Mouse (Mus musculus) liver, embryonic 14 days (tissue): ENCODE measurements around the gene Ndrg4. TPM values are rescaled to one million over a fixed set of nuclear protein-coding genes. Genes with fewer than 3 reads are reported as not detected.

Source experiments
- polyA plus RNA-seq: library from polyadenylated mRNA; depleted of rRNA; stranded (reverse); fragments of >200 nt; gene quantifications from 2 replicates; pipeline ENCODE4 v1.2.3, GENCODE M21; 2012; rRNA removed

The Ndrg4 gene
- 0.86 and 1.2 TPM in 2 replicates for polyA plus RNA-seq

DNA sequence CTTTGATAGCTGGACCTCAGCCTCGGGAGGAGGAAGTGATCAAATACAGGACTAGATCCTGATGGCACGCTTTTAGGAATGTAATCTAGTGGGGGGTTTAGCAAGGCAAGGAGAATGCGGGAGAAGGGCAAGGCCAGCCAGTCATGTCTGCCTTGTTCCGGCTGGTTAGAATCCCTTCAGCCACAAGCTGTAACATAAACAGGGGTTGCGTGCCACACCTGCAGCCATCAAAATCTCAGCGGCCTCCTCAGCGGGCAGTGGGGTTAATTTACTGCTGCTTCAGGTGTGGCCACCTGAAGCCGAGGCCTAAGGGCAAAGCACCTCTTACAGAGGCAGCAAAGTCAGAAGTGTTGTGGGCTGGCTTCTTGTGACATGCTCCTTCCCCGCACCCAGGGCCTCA lies at the start of gene Ndrg4:
Gene Ndrg4, plus strand, starts transcription at position 350 of the 400 bp plus-strand sequence.

DNA sequence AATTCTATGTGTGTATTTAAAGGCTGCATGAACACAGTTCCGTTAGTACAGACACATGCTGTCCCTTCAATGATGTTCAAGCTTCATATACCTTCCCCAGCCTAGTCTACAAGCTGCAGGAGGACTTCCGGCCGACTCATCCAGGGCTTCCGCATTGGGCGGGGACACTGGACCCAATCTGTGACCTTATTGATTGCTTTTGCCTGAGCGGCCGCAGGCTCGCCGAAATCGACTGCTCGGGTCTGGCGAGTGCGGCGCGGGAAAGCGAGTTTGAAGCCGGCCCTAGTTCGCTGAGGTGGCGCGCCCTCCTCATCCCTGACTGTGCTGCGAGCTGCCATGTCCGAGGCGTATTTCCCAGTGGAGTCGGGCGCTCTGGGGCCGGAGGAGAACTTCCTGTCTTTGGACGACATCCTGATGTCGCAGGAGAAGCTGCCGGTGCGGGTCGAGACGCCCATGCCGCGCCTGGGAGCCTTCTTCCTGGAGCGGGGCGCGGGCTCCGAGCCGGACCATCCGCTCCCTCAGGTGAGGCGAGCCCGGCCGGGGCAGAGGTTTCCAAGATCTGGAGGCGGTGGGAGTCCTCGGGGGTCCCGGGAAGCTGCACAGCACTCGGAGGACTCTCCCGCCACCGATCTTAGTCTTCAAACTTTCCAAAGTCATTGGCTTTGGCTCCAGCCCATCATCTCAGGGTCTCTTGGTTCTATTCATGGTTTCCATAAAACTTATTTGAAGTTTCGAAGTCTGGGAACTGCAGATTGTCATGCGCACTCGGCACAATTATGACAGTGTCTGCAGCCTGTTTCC lies 43.3 kb upstream of the Ndrg4 start, which contains the start of gene Gins3:
Gene Gins3, plus strand, starts transcription at position 192 of the 801 bp plus-strand sequence.

DNA sequence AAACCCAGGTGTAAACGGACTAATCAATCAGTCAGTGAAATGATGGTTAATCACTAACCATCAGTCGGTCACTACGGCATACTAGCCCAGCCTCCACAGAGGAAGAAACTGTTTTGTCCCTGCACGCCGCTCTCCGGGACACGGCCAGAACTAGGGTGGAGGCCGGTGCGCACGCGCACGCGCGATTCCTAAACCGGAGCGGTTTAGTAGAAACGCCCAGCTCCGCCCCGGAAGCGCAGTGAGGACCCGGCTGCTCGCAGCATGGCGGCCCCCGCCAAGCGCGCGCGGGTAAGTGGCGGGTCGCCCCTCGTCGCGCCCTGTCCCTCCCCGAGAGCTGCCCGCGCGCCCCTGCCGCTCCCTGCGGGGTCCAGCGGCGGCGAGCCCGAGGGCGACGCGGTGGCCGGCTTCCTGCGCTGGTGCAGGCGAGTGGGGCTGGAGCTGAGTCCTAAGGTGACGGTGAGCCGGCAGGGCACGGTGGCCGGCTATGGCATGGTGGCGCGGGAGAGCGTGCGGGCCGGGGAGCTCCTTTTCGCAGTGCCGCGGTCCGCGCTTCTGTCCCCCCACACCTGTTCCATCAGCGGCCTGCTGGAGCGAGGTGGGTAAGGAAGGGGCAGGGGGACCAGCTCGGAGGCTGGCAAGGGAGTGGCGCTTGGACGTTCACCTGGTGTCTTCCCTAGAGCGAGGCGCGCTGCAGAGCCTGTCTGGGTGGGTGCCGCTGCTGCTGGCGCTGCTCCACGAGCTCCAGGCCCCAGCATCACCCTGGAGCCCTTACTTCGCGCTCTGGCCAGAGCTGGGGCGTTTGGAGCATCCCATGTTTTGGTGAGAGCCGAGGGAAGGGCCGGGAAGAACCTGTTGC lies 39.1 kb downstream of the Ndrg4 start, which contains the start of gene Setd6:
Gene Setd6, plus strand, starts transcription at position 206 of the 856 bp plus-strand sequence.

Other genes with a start within 250 kb of the Ndrg4 start
- 30.2 and 30.4 TPM in 2 replicates for gene Cfap20, start 242.1 kb upstream of the Ndrg4 start, polyA plus RNA-seq
- gene Csnk2a2, start 186.9 kb upstream of the Ndrg4 start, polyA plus RNA-seq: 13.0 and 15.3 TPM in 2 replicates
- not detected in 2 replicates for gene Ccdc113, start 142.9 kb upstream of the Ndrg4 start, polyA plus RNA-seq
- not detected in 2 replicates for gene Prss54, start 100.6 kb upstream of the Ndrg4 start, polyA plus RNA-seq
- gene Gins3, start 43.5 kb upstream of the Ndrg4 start, polyA plus RNA-seq: 5.7 and 6.4 TPM in 2 replicates
- gene Setd6, start 38.9 kb downstream of the Ndrg4 start, polyA plus RNA-seq: 16.2 and 17.8 TPM in 2 replicates
- gene Cnot1, start 130.5 kb downstream of the Ndrg4 start, polyA plus RNA-seq: 35.6 and 42.9 TPM in 2 replicates
- 75.4 and 82.9 TPM in 2 replicates for gene Sap18b, start 148.4 kb downstream of the Ndrg4 start, polyA plus RNA-seq
- 4.4 and 5.2 TPM in 2 replicates for gene Slc38a7, start 176.6 kb downstream of the Ndrg4 start, polyA plus RNA-seq
- 99.0 and 111 TPM in 2 replicates for gene Got2, start 211.6 kb downstream of the Ndrg4 start, polyA plus RNA-seq